Mouse (Mus musculus): ENCODE measurements around the gene Setmar.

Setmar gene

GRCm38 (mm10) chr6:108114971-108115370, 50.1 kb downstream of the Setmar start:
- no peak for DNase-seq (ENCODE audit: low spot score in 2 of 2)

- DNase-seq (ENCODE audit: low spot score in 2 of 2): no peak
Measured at GRCm38 (mm10) chr6:108117881-108118280, 53.0 kb downstream of the Setmar start.

- DNase-seq (ENCODE audit: low spot score in 2 of 2): no peak
Measured at GRCm38 (mm10) chr6:108125474-108125873, 60.6 kb downstream of the Setmar start.

GRCm38 (mm10) chr6:108126631-108127030, 61.8 kb downstream of the Setmar start:
- no peak for DNase-seq (ENCODE audit: low spot score in 2 of 2)

Data from spleen, postnatal 4 days (tissue).